Comparison of ENCODE assay signal across 13 mouse cellular contexts in the genomic region with DNA sequence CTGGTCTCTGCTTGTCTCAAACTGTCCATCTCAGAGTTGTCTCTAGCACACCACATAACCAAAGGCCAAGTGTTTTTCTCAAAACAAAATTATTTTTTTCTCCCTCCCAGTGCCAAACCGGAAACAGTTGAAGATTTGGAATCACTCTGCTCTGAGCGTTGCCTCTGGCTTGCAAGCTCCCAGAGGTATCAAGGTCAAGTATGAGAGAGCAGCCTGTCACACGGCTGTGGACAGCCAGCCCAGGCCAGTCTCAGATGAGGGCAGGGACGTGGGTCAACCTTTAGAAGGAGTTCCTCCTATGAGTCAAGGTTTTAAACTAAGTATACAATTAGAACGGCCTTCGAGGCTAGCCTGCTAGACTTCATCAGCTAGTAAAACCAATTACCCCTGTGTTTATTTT. TPM values are rescaled to one million over a fixed set of nuclear protein-coding genes. Genes with fewer than 3 reads are reported as not detected.
DNase-seq lines count a peak whose midpoint lies in the region; ATAC-seq and TF ChIP-seq lines count a peak whose summit lies in the region.
"Had no signal": no experiment of that assay in that cellular context is flagged by ENCODE, and none has a peak within 500 bp of the region (broad histone marks: within the 10 kb centered on the region; RNA-seq: fewer than 3 reads in every experiment).

No protein-coding gene starts in this region.

- H3K4me3 ChIP-seq in forebrain, embryonic 14.5 days (ENCODE audit: low read depth, low read length) = no peak overlapping the region
- H3K4me3 ChIP-seq in forebrain, embryonic 16.5 days (replicated peaks; ENCODE audit: low read length) = no peak overlapping the region
- H3K4me3 ChIP-seq in lung, adult 2 months (replicated peaks; ENCODE audit: extremely low read depth, low read depth, low read length) = no peak overlapping the region
- H3K4me3 ChIP-seq: embryonic facial prominence, embryonic 12.5 days; midbrain, embryonic 12.5 days had no signal

- H3K4me1 ChIP-seq in forebrain, embryonic 14.5 days (ENCODE audit: control insufficient read depth, insufficient read depth, low read length) = peaks cover 7% of the 10 kb centered on the region; the same call in 1 of the 2 replicates
- H3K4me1 ChIP-seq in forebrain, embryonic 16.5 days (replicated peaks; ENCODE audit: control insufficient read depth, insufficient read depth, low read length) = peaks cover 8% of the 10 kb centered on the region; the same call in 1 of the 2 replicates
- no peaks in the 10 kb centered on the region for H3K4me1 ChIP-seq in lung, adult 2 months (ENCODE audit: control insufficient read depth, insufficient read depth, low read length)
- H3K4me1 ChIP-seq: midbrain, embryonic 12.5 days had no signal

- DNase-seq in forebrain, embryonic 14.5 days (ENCODE audit: low spot score) = no peak
- DNase-seq in lung, adult 2 months = peak; percentile 31
- no peak for DNase-seq in lung, postnatal 4 days
- DNase-seq in adrenal gland, postnatal 36 days = peak; percentile 60 to 65
- DNase-seq in kidney, postnatal 36 days = peak; percentile 39 to 49
- DNase-seq in cerebellum, adult 8-10 months = no peak
- DNase-seq: cerebellum, adult 9-10 months had no signal

- H3K36me3 ChIP-seq in forebrain, embryonic 14.5 days (ENCODE audit: control insufficient read depth, insufficient read depth, low read length) = no peaks in the 10 kb centered on the region
- H3K36me3 ChIP-seq in forebrain, embryonic 16.5 days (ENCODE audit: control insufficient read depth, insufficient read depth) = no peaks in the 10 kb centered on the region
- H3K36me3 ChIP-seq: embryonic facial prominence, embryonic 12.5 days; midbrain, embryonic 12.5 days had no signal

- ATAC-seq in forebrain, embryonic 14.5 days = 0 out of 2 replicates have a peak, but pooled peaks have one; percentile 26
- ATAC-seq in forebrain, embryonic 16.5 days = no peak
- no peak for ATAC-seq in CD4-positive, CD25-positive, alpha-beta regulatory T cell, adult 4 months
- ATAC-seq: inflammation-experienced regulatory T-cells, adult 6 months had no signal

- H3K27ac ChIP-seq in forebrain, embryonic 14.5 days (ENCODE audit: low read depth, low read length) = no peak overlapping the region
- H3K27ac ChIP-seq in forebrain, embryonic 16.5 days (ENCODE audit: low read length) = no peak overlapping the region
- H3K27ac ChIP-seq: embryonic facial prominence, embryonic 12.5 days; liver, embryonic 14.5 days; midbrain, embryonic 12.5 days had no signal

- no peaks in the 10 kb centered on the region for H3K27me3 ChIP-seq in forebrain, embryonic 14.5 days (replicated peaks; ENCODE audit: control insufficient read depth, insufficient read depth, low read length)
- H3K27me3 ChIP-seq in forebrain, embryonic 16.5 days (replicated peaks; ENCODE audit: control insufficient read depth, insufficient read depth, low read length) = no peaks in the 10 kb centered on the region
- H3K27me3 ChIP-seq: midbrain, embryonic 12.5 days had no signal

- H3K4me2 ChIP-seq in forebrain, embryonic 14.5 days (ENCODE audit: low read length) = no peak overlapping the region
- H3K4me2 ChIP-seq in forebrain, embryonic 16.5 days (ENCODE audit: low read length) = no peak overlapping the region
- H3K4me2 ChIP-seq: embryonic facial prominence, embryonic 12.5 days; midbrain, embryonic 12.5 days had no signal

- TF ChIP-seq POLR2A in lung, adult 2 months (IDR thresholded peaks at IDR 0.05; ENCODE audit: borderline replicate concordance, extremely low read depth, low read depth, low read length) = no peak

- no peaks in the 10 kb centered on the region for H3K9me3 ChIP-seq in forebrain, embryonic 14.5 days (replicated peaks; ENCODE audit: control insufficient read depth, low read length)
- H3K9me3 ChIP-seq in forebrain, embryonic 16.5 days (ENCODE audit: control insufficient read depth, low read length) = no peaks in the 10 kb centered on the region
- H3K9me3 ChIP-seq: embryonic facial prominence, embryonic 12.5 days; midbrain, embryonic 12.5 days had no signal

- H3K9ac ChIP-seq in forebrain, embryonic 14.5 days (ENCODE audit: low read length) = no peak overlapping the region
- no peak overlapping the region for H3K9ac ChIP-seq in forebrain, embryonic 16.5 days (replicated peaks; ENCODE audit: low read depth, low read length)
- H3K9ac ChIP-seq: embryonic facial prominence, embryonic 12.5 days; liver, embryonic 14.5 days; midbrain, embryonic 12.5 days had no signal

- no peak for TF ChIP-seq CTCF in lung, adult 2 months (IDR thresholded peaks at IDR 0.05; ENCODE audit: insufficient read depth, low read length)

- 52% methylated on average over 6 of the region's 6 CpGs for WGBS in forebrain, embryonic 14.5 days
- WGBS in forebrain, embryonic 16.5 days = 36% methylated on average over 6 of the region's 6 CpGs
- 39% methylated on average over 6 of the region's 6 CpGs for WGBS in lung, adult 2 months

RNA-seq across cellular contexts. Expression of a gene that starts 43.6 kb away (rescaled TPM):
- polyA plus RNA-seq in forebrain, embryonic 14.5 days (2014; fragmentation: Nextera tagmentation; extraction: Ambion mirVana) = 2,068 and 2,124 TPM in 2 replicates
- 1,924 and 2,147 TPM in 2 replicates for polyA plus RNA-seq in forebrain, embryonic 16.5 days (2015; fragmentation: Nextera tagmentation; extraction: Ambion mirVana)
- polyA plus RNA-seq in lung, adult 2 months (2012; rRNA removed) = 38.8 and 85.2 TPM in 2 replicates
- total RNA-seq in adrenal gland, postnatal 36 days (2021) = 100 to 1,000 TPM; 420 to 539 TPM
- polyA plus RNA-seq in CD4-positive, CD25-positive, alpha-beta regulatory T cell, adult 4 months (2017; shearing (Covaris generic)) = 100 to 1,000 TPM; 533 to 583 TPM

Comparison
In these comparisons a context has a peak if more than half of its experiments do, and no peak if none do; other contexts are left out.
1. DNase-seq: peak in lung, adult 2 months (single experiment), adrenal gland, postnatal 36 days (2 of 2) and kidney, postnatal 36 days (2 of 2); none in forebrain, embryonic 14.5 days (single experiment), lung, postnatal 4 days (0 of 2) and cerebellum, adult 8-10 months (single experiment).